Mouse (Mus musculus): ENCODE measurements around the gene Celsr1.

Gene Celsr1

DNA sequence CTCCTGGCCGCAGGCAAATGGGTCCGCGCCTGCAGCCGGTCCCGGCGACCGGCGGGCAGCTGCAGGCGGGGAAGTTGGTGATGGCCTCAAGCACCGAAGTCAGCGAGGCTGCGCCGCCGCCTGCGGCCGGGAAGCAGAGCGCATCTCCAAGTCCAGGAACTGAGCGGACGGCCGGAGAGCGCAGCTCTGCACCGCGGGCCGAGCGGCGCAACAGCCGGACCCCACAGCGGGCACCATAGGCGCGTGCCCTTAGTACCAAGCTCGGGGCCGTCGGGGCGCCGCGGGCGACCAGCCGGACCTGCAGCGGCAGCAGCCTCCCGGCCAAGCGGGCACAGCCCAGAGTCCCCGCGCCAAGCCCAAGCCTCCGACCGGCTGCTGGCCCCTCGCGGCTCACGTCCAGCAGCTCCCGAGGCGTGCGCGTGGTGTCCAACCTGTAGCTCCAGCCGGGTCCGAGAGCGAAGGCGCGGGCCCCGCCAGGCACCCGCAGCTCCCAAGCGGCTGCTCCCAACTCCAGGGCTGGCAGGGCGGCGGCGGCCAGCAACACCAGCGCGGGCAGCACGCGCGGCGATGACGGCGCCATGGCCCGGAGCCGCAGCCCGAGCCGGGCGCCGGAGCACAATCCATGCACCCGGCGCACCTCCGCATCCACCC, at the start of gene Celsr1:
Celsr1 (minus strand) TSS at position 587 of the 651 bp plus-strand sequence.
- DNase-seq (ENCODE audit: low read depth, low spot score): no peak

DNA sequence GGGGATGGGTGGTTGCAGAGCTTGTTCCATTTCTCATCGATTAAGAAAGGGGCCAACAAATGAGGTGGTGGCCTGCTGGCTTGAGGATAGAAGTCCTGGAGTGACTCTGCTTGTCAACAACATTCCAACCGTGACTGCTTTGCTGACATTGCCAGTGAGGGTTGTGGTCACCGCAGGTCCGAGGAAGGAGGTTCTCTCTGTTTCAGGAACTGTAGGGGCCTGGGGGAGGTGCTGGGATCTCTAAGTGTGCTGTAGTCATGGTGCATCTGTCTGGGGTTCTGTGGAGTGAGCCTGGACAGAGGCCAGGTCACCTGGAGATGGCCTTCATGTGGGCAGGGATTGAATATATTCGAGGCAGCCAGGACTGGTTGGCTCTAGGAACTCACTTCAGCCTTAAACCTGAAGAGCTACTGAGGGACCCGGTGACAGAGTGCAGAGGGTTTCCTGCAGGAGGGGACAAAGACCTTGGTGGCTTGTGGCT, 49.7 kb upstream of the Celsr1 start:
- no peak for DNase-seq (ENCODE audit: low read depth, low spot score)

DNA sequence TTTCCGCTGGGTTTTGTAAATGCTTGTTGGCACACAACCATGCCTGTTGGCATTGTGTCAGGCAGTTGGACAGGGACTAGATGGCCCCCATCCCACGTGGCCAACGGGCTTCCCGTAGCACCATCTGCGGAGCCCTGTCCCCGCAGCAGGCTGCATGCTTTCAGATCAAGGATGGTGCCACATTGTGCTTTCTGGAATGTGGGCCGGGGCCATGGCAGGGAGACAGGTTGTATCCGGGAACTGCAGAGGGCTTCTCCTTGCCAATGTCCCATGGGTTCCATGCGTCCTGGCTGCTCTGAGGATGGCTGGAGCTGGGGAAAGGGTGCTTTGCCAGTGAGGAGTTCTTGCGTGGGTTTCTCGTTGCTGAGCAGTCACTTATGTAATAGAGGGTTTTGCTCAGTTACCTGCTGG, 49.0 kb upstream of the Celsr1 start:
- DNase-seq (ENCODE audit: low read depth, low spot score): no peak

DNA sequence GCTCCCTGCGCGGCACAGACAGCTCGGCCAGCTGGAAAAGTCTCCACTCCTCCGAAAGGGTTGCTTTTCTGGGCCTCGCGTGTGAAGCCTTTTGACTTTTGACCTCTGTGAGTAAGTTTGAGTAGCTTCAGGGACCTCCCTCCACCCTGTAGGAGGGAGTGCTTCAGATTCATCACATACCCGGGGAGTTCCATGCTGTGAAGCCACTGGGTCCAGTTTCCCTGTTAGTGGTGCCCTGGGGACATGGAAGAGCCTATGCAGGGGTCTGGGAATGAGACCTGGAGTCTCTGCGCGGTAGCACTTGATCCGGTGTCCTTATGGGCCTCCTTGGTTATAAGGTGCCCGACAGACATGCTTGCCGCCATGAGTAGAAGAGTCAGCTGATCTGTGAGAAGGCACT, 48.1 kb upstream of the Celsr1 start:
- no peak for DNase-seq (ENCODE audit: low read depth, low spot score)

DNA sequence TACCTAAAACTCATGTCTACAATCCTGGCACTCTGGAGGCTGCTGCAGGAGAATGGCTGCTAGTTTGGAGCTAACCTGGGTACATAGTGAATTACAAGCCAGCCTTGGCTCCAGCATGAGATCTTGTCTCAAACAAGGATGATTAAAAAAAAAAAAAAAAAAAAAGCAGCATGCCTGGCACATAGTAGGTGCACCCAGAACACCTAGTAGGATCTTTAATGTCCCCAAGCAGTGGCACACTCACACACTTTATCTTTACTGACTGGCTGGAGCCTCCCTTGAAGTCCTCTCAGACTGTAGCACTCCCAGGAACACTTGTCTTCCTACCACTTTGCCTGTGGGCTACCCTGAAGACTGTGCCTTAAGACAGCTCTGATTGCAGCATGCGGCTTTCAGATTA, 46.8 kb upstream of the Celsr1 start:
- DNase-seq (ENCODE audit: low read depth, low spot score): no peak

DNA sequence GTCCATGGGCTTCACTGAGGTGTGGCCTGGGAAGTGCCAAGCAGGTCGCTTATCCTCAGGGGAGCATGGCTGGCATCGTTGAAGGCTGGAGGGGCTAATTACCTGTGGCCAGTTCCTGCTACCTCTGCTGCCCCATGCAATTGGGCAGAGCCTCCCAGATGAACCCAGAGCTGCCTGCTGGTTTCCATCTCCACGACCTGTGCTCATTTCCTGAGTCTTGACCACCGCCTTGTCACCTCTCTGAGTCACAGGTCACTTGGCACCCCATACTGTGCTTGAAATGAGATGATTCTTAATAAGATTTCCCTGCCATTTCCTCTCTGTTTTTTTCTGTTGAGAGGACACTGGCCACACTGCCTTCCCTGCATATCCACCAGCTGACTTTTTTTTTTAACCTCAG, 46.3 kb upstream of the Celsr1 start:
- no peak for DNase-seq (ENCODE audit: low read depth, low spot score)

DNA sequence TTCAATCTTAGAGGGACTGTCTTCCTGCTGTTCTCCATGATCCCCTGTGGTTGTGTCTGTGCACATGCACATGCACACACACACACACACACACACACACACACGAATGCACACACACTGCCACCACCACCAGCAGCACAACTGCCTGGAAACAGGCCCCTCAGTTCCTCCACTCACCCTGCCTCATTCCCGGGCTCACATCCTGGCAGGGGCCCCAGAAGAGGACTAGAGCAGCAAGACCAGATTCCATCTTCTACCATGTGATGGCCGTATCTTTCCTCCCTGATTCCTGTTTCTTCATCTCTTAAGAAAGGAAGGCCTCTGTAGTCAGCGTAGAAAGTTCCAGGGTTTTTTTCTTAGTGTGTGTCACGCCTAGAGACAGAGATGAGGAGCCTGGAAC, 45.9 kb upstream of the Celsr1 start:
- no peak for DNase-seq (ENCODE audit: low read depth, low spot score)

DNA sequence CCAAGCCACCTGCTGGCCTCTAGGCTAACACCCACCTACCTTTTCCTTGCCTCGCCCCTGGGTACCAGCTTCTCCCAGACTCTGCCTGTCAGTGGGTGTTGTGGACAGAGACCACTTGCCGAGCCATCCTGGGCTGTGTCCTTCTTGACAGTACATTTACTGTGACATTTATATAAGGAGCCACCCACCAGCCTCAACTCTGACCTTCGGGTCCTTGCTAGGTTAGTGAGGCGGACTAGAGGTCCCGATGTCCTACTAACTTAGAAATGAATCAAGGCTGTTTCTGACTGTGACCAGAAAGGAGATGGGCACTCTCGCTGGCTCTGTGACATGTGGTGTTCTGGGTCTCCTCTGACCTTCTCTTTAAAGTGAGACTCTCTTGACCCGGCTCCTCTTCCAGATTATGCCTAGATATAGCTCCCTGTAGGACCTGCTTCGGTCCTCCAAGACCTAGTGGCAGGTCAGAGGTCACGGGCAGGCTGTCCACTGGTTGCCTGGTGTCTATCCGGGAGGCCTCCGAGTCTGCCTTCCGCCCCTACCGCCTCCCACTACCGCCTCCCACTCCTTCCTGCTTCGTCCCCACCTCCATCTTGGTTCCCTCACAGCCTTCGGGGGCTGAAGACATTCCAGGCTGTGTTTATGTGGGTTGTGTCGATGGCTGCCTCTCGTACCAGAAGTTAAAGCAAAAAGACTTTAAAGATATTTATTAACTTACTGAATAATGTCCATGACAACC, 45.1 kb upstream of the Celsr1 start:
- DNase-seq (ENCODE audit: low read depth, low spot score): no peak

DNA sequence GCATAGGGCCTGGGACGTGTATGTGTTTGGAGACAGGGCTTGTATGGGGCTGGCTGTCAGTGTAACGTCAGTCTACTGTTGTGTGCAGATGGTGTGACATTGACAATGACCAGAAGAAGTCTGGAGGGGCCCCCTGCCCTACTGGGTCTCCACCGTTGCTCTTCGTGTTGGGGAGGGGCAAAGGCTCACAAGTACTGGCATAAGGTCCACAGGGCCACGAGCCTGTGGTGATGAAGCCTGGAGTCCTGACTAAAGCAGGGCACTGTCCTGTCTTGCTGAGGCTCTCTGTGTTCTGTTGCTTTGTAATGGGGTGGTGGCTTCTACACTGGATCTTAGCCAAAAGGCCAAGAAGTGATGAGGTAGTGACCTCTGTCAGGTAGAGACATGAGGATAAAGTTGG, 44.4 kb upstream of the Celsr1 start:
- no peak for DNase-seq (ENCODE audit: low read depth, low spot score)

DNA sequence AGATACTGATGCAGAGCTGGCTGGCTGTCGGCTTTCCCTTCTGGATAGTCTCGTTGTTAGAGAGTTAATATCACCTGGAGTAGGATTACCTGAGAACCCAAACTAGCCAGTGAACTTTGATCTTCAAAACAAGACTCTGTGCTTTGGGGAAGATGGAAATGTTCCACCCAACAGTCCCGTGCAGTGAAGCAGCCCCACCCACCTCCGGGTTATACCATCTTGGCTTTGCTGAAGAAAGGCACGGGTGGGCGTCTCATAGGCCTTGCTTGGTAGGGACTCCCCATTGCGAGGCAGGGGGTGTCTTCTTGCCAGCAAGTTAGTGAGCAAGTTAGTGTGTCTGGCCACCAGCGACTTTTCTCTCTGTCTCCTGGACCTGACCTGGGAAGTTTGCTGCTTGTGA, 42.8 kb upstream of the Celsr1 start:
- no peak for DNase-seq (ENCODE audit: low read depth, low spot score)

DNA sequence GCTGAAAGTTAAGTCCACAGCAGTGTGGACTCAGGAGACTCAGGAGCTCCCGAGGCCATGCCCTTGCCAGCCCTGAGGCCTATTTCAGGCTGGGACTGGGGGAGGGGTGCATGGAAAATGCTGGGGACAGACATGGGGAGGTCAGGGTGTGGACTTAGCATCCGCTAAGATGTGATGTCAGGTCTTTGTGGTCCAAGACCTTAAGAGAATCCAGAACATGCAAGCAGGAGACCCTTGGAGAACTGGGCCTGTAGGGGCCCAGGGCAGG, 42.4 kb upstream of the Celsr1 start:
- no peak for DNase-seq (ENCODE audit: low read depth, low spot score)

DNA sequence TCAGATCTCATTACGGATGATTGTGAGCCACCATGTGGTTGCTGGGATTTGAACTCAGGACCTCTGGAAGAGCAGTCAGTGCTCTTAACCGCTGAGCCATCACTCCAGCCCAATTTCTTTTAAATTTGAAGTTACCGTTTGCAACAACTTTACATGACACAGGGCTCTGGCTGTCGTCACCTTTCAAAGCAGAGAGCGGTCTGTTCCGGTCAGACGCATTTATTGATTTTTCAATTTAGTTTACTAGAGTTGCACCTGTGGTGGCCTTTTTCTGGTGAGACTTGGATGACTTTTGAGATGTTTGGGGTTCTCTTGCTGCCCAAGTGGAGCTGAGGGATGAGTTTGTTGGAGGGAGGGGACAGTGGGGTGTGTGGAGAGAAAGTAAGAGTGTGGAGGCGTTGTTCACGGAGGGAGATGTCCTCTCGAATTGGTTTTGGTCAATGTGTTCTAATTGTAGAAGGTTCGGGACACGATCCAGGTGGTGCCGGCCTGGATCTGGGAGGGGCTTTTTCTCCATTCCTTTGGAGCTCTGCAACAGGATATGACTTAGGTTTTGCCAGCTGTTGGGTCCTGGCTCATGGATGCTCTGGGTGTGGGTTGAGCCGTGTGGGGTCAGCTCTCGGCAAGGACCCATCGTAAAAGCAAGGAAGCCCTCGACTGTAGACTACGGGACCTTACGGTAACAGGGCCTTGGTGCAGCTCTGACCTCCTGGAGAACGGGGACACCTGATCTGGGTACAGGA, 41.9 kb upstream of the Celsr1 start:
- DNase-seq (ENCODE audit: low read depth, low spot score): no peak

DNA sequence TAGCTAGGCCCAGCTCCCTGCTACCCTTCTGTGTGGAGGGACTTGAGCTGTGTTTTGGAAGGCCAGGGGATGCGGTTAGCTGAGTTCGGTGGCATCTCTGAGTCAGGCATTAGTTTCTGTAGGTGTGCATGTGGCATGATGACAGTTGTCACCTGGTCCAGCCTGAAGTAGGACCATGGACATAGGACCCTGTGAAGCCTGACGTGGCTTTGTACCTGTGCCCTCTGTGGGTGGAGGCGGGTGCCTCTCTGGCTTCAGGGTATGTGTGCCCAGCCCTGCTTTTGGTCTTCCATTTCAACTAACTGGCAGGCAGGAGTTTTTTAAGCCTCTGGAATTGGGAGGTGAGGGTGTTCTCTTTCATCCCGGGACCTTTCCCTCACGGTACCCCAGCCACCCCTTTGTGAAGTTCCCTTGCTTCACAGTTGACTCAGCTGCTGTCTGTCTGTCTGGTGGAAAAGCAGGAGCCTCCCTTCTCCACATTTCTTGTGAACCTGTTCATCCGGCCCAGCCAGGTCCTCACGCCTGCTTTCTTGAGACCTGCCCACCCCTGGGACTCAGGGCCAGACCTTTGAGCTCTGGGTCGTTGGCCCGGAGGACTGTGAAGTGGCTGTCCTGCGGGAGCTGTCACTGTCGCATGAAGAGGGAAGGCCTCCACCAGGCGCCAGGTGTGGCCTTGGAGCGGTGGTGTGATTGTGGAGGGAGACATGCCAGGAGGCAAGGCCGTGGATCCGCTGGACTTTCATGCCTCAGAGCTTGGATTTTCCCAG, 40.8 kb upstream of the Celsr1 start:
- no peak for DNase-seq (ENCODE audit: low read depth, low spot score)

DNA sequence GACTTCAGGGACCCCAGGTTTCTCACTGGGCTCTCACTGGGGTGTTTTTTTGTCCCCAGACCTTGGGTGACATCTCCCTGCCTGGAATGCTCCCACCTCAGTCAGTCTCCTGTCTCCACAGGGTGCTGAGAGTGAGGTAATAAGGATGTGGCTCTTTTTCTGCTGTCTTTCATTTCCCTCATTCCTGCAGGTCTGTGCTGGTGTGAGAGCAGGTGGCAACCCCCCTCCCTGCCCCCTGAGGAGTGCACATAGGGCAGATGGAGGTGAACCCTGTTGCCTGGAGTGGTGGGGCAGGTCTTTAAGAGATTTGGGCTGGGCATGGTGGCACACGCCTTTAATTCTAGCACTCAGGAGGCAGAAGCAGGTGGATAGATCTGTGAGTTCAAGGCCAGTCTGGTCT, 37.6 kb upstream of the Celsr1 start:
- DNase-seq (ENCODE audit: low read depth, low spot score): no peak

DNA sequence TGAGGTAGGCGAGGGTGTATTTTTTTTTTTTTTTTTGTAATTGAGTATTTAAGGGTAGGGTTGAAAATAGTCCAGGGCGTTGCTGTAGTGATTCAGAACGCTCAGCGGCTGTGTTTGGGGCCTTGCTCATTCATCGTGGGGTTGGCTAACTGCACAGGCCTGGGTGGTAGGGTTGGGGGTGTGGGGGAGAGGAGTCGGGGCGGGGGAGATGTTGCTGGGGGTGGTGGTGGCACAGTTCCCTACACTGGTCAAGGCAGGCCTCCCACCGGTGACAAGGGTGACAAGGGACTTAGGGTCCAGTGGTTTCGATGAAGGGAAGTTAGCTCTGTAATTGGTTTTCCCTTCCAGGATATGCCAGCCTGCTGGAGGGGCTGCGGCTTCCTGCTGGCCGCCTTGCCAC, 36.8 kb upstream of the Celsr1 start:
- DNase-seq (ENCODE audit: low read depth, low spot score): no peak

DNA sequence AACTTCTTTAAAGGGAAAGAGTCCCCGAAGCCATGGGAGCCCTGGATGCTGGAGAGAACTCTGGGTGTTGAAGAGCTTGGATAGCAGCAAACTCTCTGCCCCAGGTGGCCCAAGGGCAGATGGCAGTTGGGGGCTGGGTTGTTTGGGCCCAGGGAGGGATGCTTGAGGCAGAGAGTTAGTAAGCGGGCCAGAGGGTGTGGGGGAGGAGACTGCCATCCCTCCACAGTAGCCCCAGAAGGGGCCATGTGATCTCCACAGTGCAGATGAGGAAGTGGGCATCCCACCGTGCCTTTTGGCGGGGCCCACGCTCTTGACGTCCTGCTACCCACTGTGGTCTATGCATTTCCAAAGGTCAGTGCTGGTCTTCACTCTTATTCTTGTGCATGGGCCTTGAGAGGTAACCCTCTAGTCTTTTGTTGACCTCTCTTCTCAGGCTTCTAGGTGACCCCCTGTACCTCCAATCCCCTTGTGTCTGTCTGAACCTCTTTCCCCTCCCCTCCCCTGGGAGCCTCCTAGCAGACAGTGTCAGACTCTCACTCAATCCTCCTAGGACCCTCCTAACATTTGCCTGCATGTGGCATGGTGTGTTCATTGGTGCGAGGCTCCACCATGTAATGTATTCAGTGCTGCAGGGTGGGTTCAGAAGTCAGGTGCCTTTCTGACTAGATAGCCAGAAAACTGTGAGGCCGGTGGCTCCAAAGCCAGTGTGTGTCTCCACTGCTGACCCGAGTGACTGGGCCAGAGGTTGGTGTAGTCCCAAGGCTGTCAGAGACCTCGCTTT, 35.6 kb upstream of the Celsr1 start:
- DNase-seq (ENCODE audit: low read depth, low spot score): no peak

DNA sequence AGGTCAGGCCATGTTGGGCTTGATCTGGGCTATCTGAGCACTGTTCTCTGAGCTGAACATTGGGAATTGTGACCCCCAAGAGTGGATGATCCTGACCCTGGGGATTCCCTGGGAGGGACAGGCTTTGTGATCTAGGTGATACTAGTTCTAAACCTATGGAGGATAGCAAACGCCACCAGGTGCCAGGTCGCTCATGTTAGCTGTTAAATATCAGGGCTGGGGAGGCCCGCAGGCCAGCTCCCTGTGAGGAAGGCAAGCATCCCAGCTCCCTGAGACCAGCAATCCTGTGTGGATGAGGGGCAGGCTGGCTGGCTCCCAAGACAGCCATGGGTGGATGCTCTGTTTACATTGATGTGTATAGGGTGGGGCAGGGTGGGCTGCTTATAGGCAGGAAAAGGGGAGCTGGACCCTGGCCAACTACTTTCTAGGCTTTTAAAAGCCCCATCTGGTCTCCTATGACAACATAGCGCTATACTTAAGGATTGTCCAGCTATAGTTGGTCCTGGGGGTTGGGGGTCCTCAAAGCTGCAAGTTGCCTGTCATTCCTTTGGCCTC, 34.4 kb upstream of the Celsr1 start:
- no peak for DNase-seq (ENCODE audit: low read depth, low spot score)

DNA sequence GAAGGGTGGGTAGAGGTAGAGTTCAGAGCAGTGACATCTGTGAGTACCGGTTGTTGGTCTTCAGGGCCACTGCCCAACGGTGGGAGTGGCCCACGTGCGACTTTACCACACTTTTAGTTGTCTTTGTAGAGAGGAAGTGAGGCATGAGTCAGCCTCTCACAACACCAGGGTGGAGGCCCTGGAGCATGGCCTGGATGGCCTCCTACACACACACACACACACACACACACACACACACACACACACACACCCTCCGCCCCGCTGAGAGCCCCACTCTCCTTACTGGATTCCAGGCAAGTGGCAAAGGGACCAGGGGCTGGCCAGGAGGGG, 34.0 kb upstream of the Celsr1 start:
- no peak for DNase-seq (ENCODE audit: low read depth, low spot score)

DNA sequence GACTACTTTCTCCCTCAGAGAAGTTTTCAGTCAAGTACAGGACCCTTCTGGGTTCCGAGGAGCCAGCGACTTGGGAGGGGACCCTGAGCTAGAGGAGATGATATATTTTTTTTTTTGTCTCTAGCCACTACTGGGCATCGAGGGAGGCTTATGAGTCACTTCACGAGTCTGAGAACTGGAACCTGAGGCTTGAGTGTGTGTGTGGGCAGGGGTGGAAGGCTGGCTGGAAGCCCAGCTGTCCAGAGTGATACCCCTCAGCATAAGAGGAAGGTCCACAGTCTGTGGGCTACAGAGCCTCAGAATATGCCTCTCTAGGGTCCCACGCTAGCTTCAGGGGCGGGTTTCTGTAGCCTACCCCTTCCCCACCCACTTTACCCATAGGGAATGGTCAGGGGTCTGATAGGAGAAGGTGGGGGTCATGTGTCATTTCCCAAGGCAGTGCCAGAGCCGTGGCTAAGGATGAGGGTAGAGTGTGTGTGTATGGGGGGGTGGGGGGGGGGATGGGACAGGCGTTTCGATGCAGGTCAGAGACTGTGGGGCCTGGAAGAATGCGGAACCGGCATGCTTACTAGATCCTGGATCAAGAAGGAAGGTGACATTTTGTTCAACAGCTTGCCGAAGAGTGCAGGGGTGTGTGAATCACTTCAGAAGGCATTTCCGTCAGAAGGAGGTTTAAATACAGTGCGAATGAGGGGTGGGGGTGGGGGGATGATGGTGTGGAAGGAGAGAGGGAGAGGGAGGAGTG, 33.4 kb upstream of the Celsr1 start:
- no peak for DNase-seq (ENCODE audit: low read depth, low spot score)

DNA sequence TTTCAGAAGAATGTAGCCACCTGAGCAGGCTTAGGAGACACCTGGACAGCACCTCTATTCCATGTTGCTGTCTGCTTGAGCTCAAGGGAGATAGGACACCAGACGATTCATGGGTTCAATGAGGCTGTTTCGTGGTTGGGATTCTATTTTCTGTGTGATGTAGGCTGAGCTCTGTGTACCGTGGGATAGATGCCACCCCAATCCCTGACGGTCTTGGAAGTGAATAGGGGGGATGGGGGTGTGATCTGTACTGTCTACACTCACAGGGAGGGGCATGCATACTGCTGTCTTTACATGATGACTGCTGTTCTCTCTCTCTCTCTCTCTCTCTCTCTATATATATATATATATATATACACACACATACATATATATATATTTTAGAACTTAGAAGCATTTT, 31.8 kb upstream of the Celsr1 start:
- DNase-seq (ENCODE audit: low read depth, low spot score): no peak

DNA sequence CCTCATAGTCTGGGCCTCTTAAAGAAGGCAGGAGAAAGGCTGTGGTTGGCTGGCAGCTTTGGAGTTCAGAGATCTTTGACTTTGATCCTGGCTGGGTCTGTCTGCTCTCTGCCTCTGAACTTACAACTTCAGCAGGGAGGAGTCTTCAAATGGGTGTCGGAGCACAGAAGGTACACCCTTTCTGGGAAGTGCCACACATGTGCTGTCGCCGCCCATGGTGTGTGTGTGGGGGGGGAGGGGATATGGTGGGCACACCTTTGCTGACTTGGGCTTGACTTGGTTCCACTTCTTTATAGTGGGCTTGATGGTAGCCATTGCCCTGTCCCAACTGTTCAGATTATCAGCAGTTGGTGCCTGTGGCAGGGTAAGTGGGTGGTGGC, 31.3 kb upstream of the Celsr1 start:
- DNase-seq (ENCODE audit: low read depth, low spot score): peak; percentile 62
